Mouse (Mus musculus) kidney, postnatal 10 days (tissue): ENCODE results near the gene Zc3h14.

ENCODE experiments used
- DNase-seq: peaks from one replicate; pipeline ENCODE4 v3.0.0; 2021; ENCODE audit warnings: mixed read lengths

Gene Zc3h14

GRCm38 (mm10) chr12:98746746-98747379 lies at the start of gene Zc3h14:
Gene Zc3h14, plus strand, starts transcription at chr12:98746964.
- DNase-seq: peak; percentile 97

GRCm38 (mm10) chr12:98697202-98697601 lies 49.6 kb upstream of the Zc3h14 start:
- DNase-seq: no peak

GRCm38 (mm10) chr12:98701564-98701963 lies 45.2 kb upstream of the Zc3h14 start:
- no peak for DNase-seq

DNA sequence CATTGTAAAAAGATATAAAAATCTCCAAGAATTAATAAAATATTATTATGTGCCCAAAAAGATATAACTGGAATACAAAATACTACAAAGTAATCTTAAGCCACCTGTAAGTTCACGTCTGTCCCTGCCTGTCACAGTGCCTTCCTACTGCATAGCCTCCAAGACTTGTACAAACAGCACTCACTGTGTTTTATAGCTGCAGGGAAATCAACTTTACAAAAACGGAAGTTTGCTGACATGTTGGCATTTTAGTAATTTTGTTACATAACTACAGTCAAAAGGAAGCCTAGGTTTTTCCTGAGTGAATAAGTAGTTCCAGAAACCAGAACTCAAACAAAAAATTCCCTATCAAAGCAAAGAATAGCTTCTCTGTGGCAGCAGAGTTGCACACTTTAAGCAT lies 43.2 kb upstream of the Zc3h14 start:
- no peak for DNase-seq

- DNase-seq: no peak
Observed at GRCm38 (mm10) chr12:98703961-98704360, 42.8 kb upstream of the Zc3h14 start.

- no peak for DNase-seq
Observed at GRCm38 (mm10) chr12:98712819-98713218, 33.9 kb upstream of the Zc3h14 start.

GRCm38 (mm10) chr12:98713621-98714103 lies 33.1 kb upstream of the Zc3h14 start:
- DNase-seq: no peak

DNA sequence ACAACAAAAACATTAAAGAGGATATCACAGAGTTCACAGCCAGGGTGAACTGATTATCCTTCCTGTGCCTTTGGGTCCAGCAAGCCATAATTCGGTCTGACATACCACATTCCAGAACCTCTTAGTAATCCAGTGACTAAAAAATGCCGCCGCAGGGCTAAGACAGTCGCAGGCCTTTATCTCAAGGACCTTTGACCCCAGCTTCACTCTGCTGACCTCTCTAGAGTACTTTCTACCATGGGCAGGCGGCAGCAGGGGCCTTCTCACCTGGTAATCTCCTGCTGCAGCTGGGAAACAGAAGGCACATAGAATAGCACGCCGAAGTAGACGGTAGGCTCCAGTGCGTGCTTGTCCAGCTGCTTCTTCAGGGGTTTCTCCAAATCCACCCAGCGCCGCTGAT lies 32.0 kb upstream of the Zc3h14 start:
- DNase-seq: peak; percentile 39

- no peak for DNase-seq
Observed at GRCm38 (mm10) chr12:98716142-98716541, 30.6 kb upstream of the Zc3h14 start.

DNA sequence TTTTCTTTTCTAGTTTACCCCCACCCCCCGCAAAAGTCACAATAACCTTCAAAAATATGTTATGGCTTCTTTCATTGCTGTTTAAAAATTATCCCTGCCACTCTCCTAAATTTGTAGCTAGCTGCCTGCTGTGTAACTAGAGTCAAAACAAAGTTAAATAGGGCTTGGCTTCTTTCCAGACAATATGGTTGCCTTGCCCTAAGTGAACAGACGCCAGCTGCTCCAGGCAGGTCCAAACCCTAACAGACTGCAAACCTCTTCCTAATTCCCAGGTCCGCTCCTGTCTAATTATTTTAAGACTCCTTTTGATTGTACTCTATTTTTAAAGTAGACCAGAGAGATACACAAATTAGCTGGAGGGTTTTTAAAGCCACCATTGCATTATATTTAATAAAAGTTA lies 26.1 kb upstream of the Zc3h14 start:
- no peak for DNase-seq

DNA sequence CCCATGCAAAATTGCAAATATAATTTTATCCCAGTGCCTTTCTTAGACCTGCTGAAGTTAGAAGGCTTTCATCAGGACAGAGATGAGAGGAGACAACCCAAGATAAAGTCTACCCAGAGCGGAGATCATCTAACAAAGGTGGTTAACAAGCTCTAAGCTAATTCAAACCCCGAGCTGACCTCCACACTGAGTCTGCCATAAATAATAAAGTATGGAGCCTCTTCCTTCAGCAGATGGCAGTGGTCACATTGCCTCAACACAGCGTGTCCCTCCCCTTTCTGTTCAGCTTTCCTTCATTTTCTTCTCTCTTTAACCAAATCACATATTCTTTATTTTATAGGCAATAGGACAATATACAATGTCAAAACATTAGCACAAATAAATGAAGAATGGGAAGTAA lies 25.7 kb upstream of the Zc3h14 start:
- no peak for DNase-seq

GRCm38 (mm10) chr12:98724224-98724623 lies 22.5 kb upstream of the Zc3h14 start:
- no peak for DNase-seq

- peak; percentile 19 for DNase-seq
Observed at GRCm38 (mm10) chr12:98724976-98725375, 21.8 kb upstream of the Zc3h14 start.

DNA sequence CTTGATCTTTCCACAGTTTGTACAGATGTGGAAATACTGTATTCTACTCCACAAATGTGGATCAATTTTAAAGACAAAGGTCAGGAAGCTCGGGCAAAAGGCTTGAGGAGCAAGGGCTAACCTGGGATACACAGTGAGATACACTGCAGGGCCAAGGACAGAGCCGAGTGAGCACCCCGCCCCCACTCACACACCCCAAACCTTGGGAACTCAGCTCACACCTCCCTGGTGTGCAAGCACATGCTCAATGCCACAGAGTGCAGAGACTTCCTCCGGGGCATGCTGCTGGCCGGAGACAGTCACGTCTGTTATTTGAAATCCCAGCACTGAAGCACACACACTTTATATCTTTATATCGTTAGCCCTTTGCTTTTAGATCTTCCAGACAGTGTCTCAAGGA lies 20.7 kb upstream of the Zc3h14 start:
- DNase-seq: no peak

GRCm38 (mm10) chr12:98727186-98727585 lies 19.6 kb upstream of the Zc3h14 start:
- DNase-seq: no peak

GRCm38 (mm10) chr12:98730682-98731081 lies 16.1 kb upstream of the Zc3h14 start:
- DNase-seq: no peak

DNA sequence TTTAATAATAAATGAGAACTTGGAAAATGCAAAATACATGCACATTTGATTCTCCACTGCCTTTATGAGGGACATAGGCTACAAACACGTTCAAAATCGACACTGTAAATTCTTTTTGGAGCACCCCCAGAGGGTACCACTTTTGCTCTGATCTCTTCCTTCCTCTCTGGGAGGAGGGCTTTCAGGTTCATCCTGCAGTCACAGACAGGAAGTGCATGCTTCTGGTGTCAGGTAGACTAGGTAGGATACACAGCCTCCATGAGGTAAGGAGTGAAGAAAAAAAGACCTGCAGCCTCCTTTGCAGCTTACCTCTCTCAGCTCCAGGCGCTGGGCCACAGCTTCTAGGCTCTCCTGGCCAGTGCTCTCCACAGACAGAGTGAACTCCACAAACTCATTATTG lies 13.6 kb upstream of the Zc3h14 start:
- DNase-seq: no peak

GRCm38 (mm10) chr12:98733776-98734175 lies 13.0 kb upstream of the Zc3h14 start:
- no peak for DNase-seq

DNA sequence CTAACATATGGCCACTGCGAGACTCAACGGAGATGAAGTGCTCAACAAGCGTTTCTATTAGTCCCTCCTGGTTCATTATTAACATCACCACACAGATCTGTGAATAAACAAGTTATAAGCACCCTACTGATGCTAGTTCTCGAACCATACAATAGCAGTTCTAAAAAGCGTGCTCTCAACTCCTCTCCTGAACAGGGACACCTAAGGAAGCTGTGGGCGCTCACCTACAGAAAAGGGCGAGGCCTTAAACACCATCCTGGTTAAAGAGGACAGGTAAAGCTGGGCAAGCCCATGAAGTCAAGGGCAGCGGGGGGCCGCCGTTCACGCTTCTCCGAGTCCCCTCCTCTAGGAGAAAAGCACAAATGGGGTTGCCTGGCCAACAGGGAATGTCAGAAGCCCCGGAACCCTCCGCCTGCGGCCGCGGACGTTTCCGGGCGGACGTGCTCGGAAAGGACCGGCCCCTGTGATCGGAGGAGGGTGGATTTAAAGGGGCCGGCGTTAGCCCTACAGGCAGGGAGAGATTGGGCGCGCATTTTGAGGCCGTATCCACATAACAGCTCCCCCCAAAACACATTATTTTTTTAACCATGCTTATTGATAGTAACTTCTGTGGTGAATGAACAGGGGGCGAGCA lies 12.4 kb upstream of the Zc3h14 start:
- DNase-seq: peak; percentile 91

DNA sequence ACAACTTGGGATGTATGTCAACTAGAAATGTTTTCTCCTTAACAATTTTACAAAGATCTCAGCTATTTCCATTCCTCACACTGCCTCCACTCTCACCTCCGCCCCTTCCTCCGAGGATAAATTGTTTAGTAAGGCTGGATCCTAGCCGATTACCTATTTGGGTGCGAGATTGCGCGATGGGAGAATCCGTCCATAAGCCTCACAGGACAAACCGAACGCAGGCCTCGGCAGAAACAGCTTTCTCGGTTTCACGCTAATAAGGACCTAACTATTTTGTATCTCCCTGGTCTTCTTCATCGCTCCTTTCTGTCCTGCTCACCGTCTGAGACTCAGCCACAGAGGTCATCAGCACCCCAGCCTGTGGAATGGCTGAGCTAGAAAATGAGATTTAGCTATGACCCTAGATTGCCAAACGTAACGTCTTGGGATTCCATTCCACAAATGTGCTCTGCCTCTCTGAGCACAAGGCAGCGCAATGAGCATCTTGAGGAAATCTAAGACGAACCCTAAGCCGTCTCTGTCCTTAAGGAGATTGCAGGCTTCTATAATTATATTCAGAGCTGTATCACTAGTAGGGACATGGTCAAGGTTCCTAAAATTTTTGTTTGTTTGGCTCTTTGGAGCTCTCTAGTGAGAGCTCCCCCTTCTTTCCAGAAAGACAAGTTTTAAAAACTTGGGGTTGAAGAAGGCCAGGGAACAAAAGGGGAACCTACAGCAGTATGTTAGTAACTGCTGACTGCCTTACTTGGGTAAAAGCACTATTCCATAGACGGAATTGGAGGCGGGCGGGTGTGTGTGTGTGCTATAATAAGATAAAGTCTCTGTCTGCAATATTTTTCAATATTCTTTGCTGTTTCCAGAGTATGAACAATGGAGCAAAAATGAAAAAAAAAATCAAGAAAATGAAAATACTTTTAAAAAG lies 11.6 kb upstream of the Zc3h14 start:
- no peak for DNase-seq

GRCm38 (mm10) chr12:98736951-98737800 lies 9.6 kb upstream of the Zc3h14 start, which contains the start of gene Ptpn21:
Gene Ptpn21, minus strand, starts transcription at chr12:98737405.
- DNase-seq: peak; percentile 87

GRCm38 (mm10) chr12:98737801-98738350 lies 8.9 kb upstream of the Zc3h14 start:
- DNase-seq: peak; percentile 34
